Mouse (Mus musculus): ENCODE results near the gene Mettl17. TPM values are rescaled to one million over a fixed set of nuclear protein-coding genes. Genes with fewer than 3 reads are reported as not detected.

Mettl17 gene
- polyA plus RNA-seq, 1 experiment from 2014 or later: 87.6 TPM

- H3K9ac ChIP-seq (replicated peaks): no peak overlapping the region
- peak; percentile 75 for ATAC-seq
- H3K9me3 ChIP-seq: no peaks in the 10 kb centered on the region
- no peaks in the 10 kb centered on the region for H3K4me1 ChIP-seq (replicated peaks)
- no peak overlapping the region for H3K4me2 ChIP-seq (replicated peaks)
- H3K4me3 ChIP-seq (replicated peaks): no peak overlapping the region
- no peaks in the 10 kb centered on the region for H3K36me3 ChIP-seq
- H3K27me3 ChIP-seq: no peaks in the 10 kb centered on the region
- no peak overlapping the region for H3K27ac ChIP-seq
- 64% methylated on average over 9 of the region's 9 CpGs for WGBS
Observed at GRCm38 (mm10) chr14:51902806-51903710, 18.4 kb downstream of the Mettl17 start.

GRCm38 (mm10) chr14:51903782-51904181, 19.1 kb downstream of the Mettl17 start:
- H3K27me3 ChIP-seq: no peaks in the 10 kb centered on the region
- peak; percentile 41 for ATAC-seq
- H3K4me2 ChIP-seq (replicated peaks): no peak overlapping the region
- H3K27ac ChIP-seq: no peak overlapping the region
- H3K36me3 ChIP-seq: no peaks in the 10 kb centered on the region
- WGBS: 89% methylated on average over 9 of the region's 9 CpGs
- H3K9ac ChIP-seq (replicated peaks): no peak overlapping the region
- no peaks in the 10 kb centered on the region for H3K9me3 ChIP-seq
- H3K4me3 ChIP-seq (replicated peaks): no peak overlapping the region
- no peaks in the 10 kb centered on the region for H3K4me1 ChIP-seq (replicated peaks)

GRCm38 (mm10) chr14:51904706-51905105, 20.1 kb downstream of the Mettl17 start:
- Histone ChIP-seq H3K27me3 (no peaks in the 10 kb centered on the region), H3K36me3 (no peaks in the 10 kb centered on the region), H3K9me3 (no peaks in the 10 kb centered on the region), H3K9ac (replicated peaks) (no peak overlapping the region), H3K4me2 (replicated peaks) (no peak overlapping the region), H3K27ac (no peak overlapping the region), H3K4me1 (replicated peaks) (no peaks in the 10 kb centered on the region), H3K4me3 (replicated peaks) (no peak overlapping the region)
- no peak for ATAC-seq
- WGBS: 70% methylated on average over 7 of the region's 7 CpGs

GRCm38 (mm10) chr14:51906102-51906501, 21.5 kb downstream of the Mettl17 start:
- no peak for ATAC-seq
- H3K4me3 ChIP-seq (replicated peaks): no peak overlapping the region
- WGBS: 96% methylated on average over 11 of the region's 11 CpGs
- no peak overlapping the region for H3K9ac ChIP-seq (replicated peaks)
- H3K4me2 ChIP-seq (replicated peaks): no peak overlapping the region
- H3K9me3 ChIP-seq: no peaks in the 10 kb centered on the region
- H3K27me3 ChIP-seq: no peaks in the 10 kb centered on the region
- no peaks in the 10 kb centered on the region for H3K4me1 ChIP-seq (replicated peaks)
- H3K27ac ChIP-seq: no peak overlapping the region
- no peaks in the 10 kb centered on the region for H3K36me3 ChIP-seq

- peak overlapping the region; percentile 99; the same call in 1 of the 2 replicates for H3K4me2 ChIP-seq (replicated peaks)
- H3K9ac ChIP-seq (replicated peaks): no peak overlapping the region
- WGBS: 82% methylated on average over 10 of the region's 10 CpGs
- H3K27ac ChIP-seq: no peak overlapping the region
- H3K4me3 ChIP-seq (replicated peaks): no peak overlapping the region
- peaks cover 25% of the 10 kb centered on the region for H3K4me1 ChIP-seq (replicated peaks)
- H3K9me3 ChIP-seq: no peaks in the 10 kb centered on the region
- peaks cover 7% of the 10 kb centered on the region for H3K27me3 ChIP-seq
- no peaks in the 10 kb centered on the region for H3K36me3 ChIP-seq
- no peak for ATAC-seq
Observed at GRCm38 (mm10) chr14:51911301-51911700, 26.7 kb downstream of the Mettl17 start.

- peak overlapping the region; percentile 99 for H3K4me2 ChIP-seq (replicated peaks)
- no peaks in the 10 kb centered on the region for H3K36me3 ChIP-seq
- peaks cover 7% of the 10 kb centered on the region for H3K27me3 ChIP-seq
- ATAC-seq: peak; percentile 32
- H3K9ac ChIP-seq (replicated peaks): peak overlapping the region; percentile 77
- no peak overlapping the region for H3K27ac ChIP-seq
- 6% methylated on average over 14 of the region's 14 CpGs for WGBS
- H3K4me1 ChIP-seq (replicated peaks): peaks cover 25% of the 10 kb centered on the region
- H3K9me3 ChIP-seq: no peaks in the 10 kb centered on the region
- peak overlapping the region; percentile 61 for H3K4me3 ChIP-seq (replicated peaks)
Observed at GRCm38 (mm10) chr14:51912391-51913061, 27.9 kb downstream of the Mettl17 start.

GRCm38 (mm10) chr14:51913062-51913959, 28.7 kb downstream of the Mettl17 start:
- under 1% methylated on average over 58 of the region's 58 CpGs for WGBS
- H3K4me3 ChIP-seq (replicated peaks): peak overlapping the region; percentile 61
- H3K4me2 ChIP-seq (replicated peaks): peak overlapping the region; percentile 99
- peaks cover 7% of the 10 kb centered on the region for H3K27me3 ChIP-seq
- no peaks in the 10 kb centered on the region for H3K9me3 ChIP-seq
- H3K9ac ChIP-seq (replicated peaks): peak overlapping the region; percentile 77
- 0 out of 2 replicates have a peak overlapping the region, but pooled peaks have one; percentile 30 for H3K27ac ChIP-seq
- no peaks in the 10 kb centered on the region for H3K36me3 ChIP-seq
- peaks cover 25% of the 10 kb centered on the region for H3K4me1 ChIP-seq (replicated peaks)
- ATAC-seq: peak; percentile 75

GRCm38 (mm10) chr14:51913960-51914762, 29.5 kb downstream of the Mettl17 start, which contains the start of gene Ndrg2:
Gene Ndrg2 (minus strand): TSS chr14:51914158.
- Histone ChIP-seq H3K9me3 (no peaks in the 10 kb centered on the region), H3K36me3 (no peaks in the 10 kb centered on the region), H3K27me3 (peaks cover 7% of the 10 kb centered on the region), H3K9ac (replicated peaks) (peak within 1 kb of the TSS; percentile 77), H3K27ac (peak within 1 kb of the TSS; percentile 65), H3K4me1 (replicated peaks) (peaks cover 25% of the 10 kb centered on the region), H3K4me3 (replicated peaks) (peak within 1 kb of the TSS; percentile 61), H3K4me2 (replicated peaks) (peak within 1 kb of the TSS; percentile 99)
- ATAC-seq: peak; percentile 68
- WGBS: under 1% methylated on average over 22 of the region's 23 CpGs

- WGBS: 33% methylated on average over 3 of the region's 3 CpGs
- peak overlapping the region; percentile 65 for H3K27ac ChIP-seq
- H3K9me3 ChIP-seq: no peaks in the 10 kb centered on the region
- no peaks in the 10 kb centered on the region for H3K36me3 ChIP-seq
- H3K27me3 ChIP-seq: peaks cover 7% of the 10 kb centered on the region
- no peak overlapping the region for H3K4me3 ChIP-seq (replicated peaks)
- peaks cover 25% of the 10 kb centered on the region for H3K4me1 ChIP-seq (replicated peaks)
- H3K4me2 ChIP-seq (replicated peaks): no peak overlapping the region
- H3K9ac ChIP-seq (replicated peaks): no peak overlapping the region
- ATAC-seq: no peak
Observed at GRCm38 (mm10) chr14:51915030-51915429, 30.4 kb downstream of the Mettl17 start.

- peaks cover 25% of the 10 kb centered on the region for H3K4me1 ChIP-seq (replicated peaks)
- H3K27me3 ChIP-seq: peaks cover 7% of the 10 kb centered on the region
- no peak overlapping the region for H3K4me2 ChIP-seq (replicated peaks)
- no peak overlapping the region for H3K4me3 ChIP-seq (replicated peaks)
- WGBS: 86% methylated on average over 4 of the region's 4 CpGs
- no peak for ATAC-seq
- H3K27ac ChIP-seq: no peak overlapping the region
- no peaks in the 10 kb centered on the region for H3K9me3 ChIP-seq
- no peak overlapping the region for H3K9ac ChIP-seq (replicated peaks)
- H3K36me3 ChIP-seq: no peaks in the 10 kb centered on the region
Observed at GRCm38 (mm10) chr14:51916539-51916938, 31.9 kb downstream of the Mettl17 start.

GRCm38 (mm10) chr14:51918125-51918524, 33.5 kb downstream of the Mettl17 start, which contains the start of gene Tppp2:
Gene Tppp2 (plus strand): TSS chr14:51918425.
- no peak within 1 kb of the TSS for H3K27ac ChIP-seq
- H3K4me2 ChIP-seq (replicated peaks): no peak within 1 kb of the TSS
- WGBS: 90% methylated on average over 4 of the region's 4 CpGs
- no peak for ATAC-seq
- no peaks in the 10 kb centered on the region for H3K9me3 ChIP-seq
- no peak within 1 kb of the TSS for H3K4me3 ChIP-seq (replicated peaks)
- no peaks in the 10 kb centered on the region for H3K36me3 ChIP-seq
- no peak within 1 kb of the TSS for H3K9ac ChIP-seq (replicated peaks)
- H3K4me1 ChIP-seq (replicated peaks): peaks cover 16% of the 10 kb centered on the region
- H3K27me3 ChIP-seq: peaks cover 3% of the 10 kb centered on the region; the same call in 1 of the 2 replicates

Measured in midbrain, embryonic 13.5 days (tissue).